Comparison of ENCODE assay signal across 23 mouse cellular contexts in the genomic region with DNA sequence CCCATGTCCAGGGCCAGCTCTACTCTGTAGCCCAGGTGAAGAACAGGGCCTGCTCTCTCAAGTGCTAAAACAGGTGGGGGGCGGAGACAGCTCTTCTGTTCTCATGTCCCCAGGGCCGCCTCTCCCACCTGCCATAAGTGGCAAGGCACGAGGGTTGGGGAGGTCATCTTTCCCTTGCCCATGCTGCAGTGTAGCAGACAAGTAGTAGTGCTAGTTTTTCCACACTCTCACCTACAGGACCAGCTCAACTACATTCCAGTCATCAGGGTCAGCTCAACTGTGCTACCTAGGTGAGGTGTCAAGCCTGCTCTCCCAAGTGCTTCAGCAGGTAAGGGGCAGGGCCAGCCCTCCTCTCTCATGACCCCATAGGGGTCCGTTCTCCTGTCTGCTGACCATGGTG.
DNase-seq lines count a peak whose midpoint lies in the region; ATAC-seq lines count a peak whose summit lies in the region.
"Had no signal": no experiment of that assay in that cellular context is flagged by ENCODE, and none has a peak within 500 bp of the region (broad histone marks: within the 10 kb centered on the region; RNA-seq: fewer than 3 reads in every experiment).

No protein-coding gene starts in this region.

- H3K27ac ChIP-seq in kidney, embryonic 16.5 days (ENCODE audit: low read length) = no peak overlapping the region
- no peak overlapping the region for H3K27ac ChIP-seq in midbrain, embryonic 11.5 days (ENCODE audit: low read depth, low read length)
- no peak overlapping the region for H3K27ac ChIP-seq in midbrain, embryonic 13.5 days
- H3K27ac ChIP-seq in embryonic facial prominence, embryonic 10.5 days (replicated peaks) = no peak overlapping the region
- no peak overlapping the region for H3K27ac ChIP-seq in embryonic facial prominence, embryonic 15.5 days (replicated peaks)
- H3K27ac ChIP-seq: gastrocnemius, adult 2 months; kidney, postnatal 0 days; limb, embryonic 15.5 days; liver, embryonic 14.5 days; midbrain, embryonic 10.5 days; neural tube, embryonic 13.5 days had no signal

- DNase-seq in kidney, adult 11 months = no peak
- DNase-seq in midbrain, embryonic 11.5 days (ENCODE audit: low spot score, missing footprints) = peak; percentile 6
- peak; percentile 12 for DNase-seq in embryonic facial prominence, embryonic 10.5 days (ENCODE audit: low spot score)
- no peak for DNase-seq in layer of hippocampus, postnatal 36 days
- no peak for DNase-seq in adrenal gland, postnatal 10 days
- DNase-seq: adrenal gland, postnatal 36 days; cerebellum, postnatal 10 days; gastrocnemius, adult 2 months; kidney, adult 18-20 months; layer of hippocampus, adult 9-11 months; left cerebral cortex, postnatal 4 days; lung, postnatal 10 days; thymus, adult 18-20 months; thymus, postnatal 36 days had no signal

- H3K9me3 ChIP-seq in kidney, embryonic 16.5 days (ENCODE audit: low read length) = no peaks in the 10 kb centered on the region
- no peaks in the 10 kb centered on the region for H3K9me3 ChIP-seq in midbrain, embryonic 11.5 days (ENCODE audit: control insufficient read depth, low read length)
- H3K9me3 ChIP-seq in midbrain, embryonic 13.5 days = no peaks in the 10 kb centered on the region
- no peaks in the 10 kb centered on the region for H3K9me3 ChIP-seq in embryonic facial prominence, embryonic 10.5 days
- H3K9me3 ChIP-seq in embryonic facial prominence, embryonic 15.5 days (replicated peaks) = no peaks in the 10 kb centered on the region
- H3K9me3 ChIP-seq: limb, embryonic 15.5 days; midbrain, embryonic 10.5 days; neural tube, embryonic 13.5 days had no signal

- H3K9ac ChIP-seq in kidney, embryonic 16.5 days (replicated peaks; ENCODE audit: low read length) = no peak overlapping the region
- H3K9ac ChIP-seq in midbrain, embryonic 11.5 days (ENCODE audit: low read length) = no peak overlapping the region
- H3K9ac ChIP-seq in midbrain, embryonic 13.5 days (replicated peaks) = no peak overlapping the region
- no peak overlapping the region for H3K9ac ChIP-seq in embryonic facial prominence, embryonic 15.5 days
- H3K9ac ChIP-seq: limb, embryonic 15.5 days; liver, embryonic 14.5 days; neural tube, embryonic 13.5 days had no signal

- 0 out of 2 replicates have a peak, but pooled peaks have one; percentile 27 for ATAC-seq in kidney, embryonic 16.5 days (ENCODE audit: low FRiP score, low TSS enrichment)
- ATAC-seq in midbrain, embryonic 11.5 days (ENCODE audit: low FRiP score) = no peak
- no peak; the same call in 1 of the 2 replicates for ATAC-seq in midbrain, embryonic 13.5 days
- 0 out of 2 replicates have a peak, but pooled peaks have one; percentile 43 for ATAC-seq in embryonic facial prominence, embryonic 15.5 days (ENCODE audit: insufficient number of reproducible peaks, low FRiP score, low TSS enrichment, low read depth)
- ATAC-seq: forebrain, embryonic 14.5 days had no signal

- H3K36me3 ChIP-seq in kidney, embryonic 16.5 days (ENCODE audit: insufficient read depth, low read length) = no peaks in the 10 kb centered on the region
- no peaks in the 10 kb centered on the region for H3K36me3 ChIP-seq in midbrain, embryonic 11.5 days (ENCODE audit: control insufficient read depth, insufficient read depth, low read length)
- no peaks in the 10 kb centered on the region for H3K36me3 ChIP-seq in midbrain, embryonic 13.5 days
- no peaks in the 10 kb centered on the region for H3K36me3 ChIP-seq in embryonic facial prominence, embryonic 10.5 days (replicated peaks)
- H3K36me3 ChIP-seq in embryonic facial prominence, embryonic 15.5 days = no peaks in the 10 kb centered on the region
- H3K36me3 ChIP-seq: limb, embryonic 15.5 days; midbrain, embryonic 10.5 days; neural tube, embryonic 13.5 days had no signal

- H3K27me3 ChIP-seq in kidney, embryonic 16.5 days (ENCODE audit: insufficient read depth, low read length) = no peaks in the 10 kb centered on the region
- no peaks in the 10 kb centered on the region for H3K27me3 ChIP-seq in midbrain, embryonic 11.5 days (ENCODE audit: control insufficient read depth, insufficient read depth, low read length)
- no peaks in the 10 kb centered on the region for H3K27me3 ChIP-seq in midbrain, embryonic 13.5 days
- no peaks in the 10 kb centered on the region for H3K27me3 ChIP-seq in embryonic facial prominence, embryonic 10.5 days (replicated peaks; ENCODE audit: low read depth, poor library complexity, severe bottlenecking)
- no peaks in the 10 kb centered on the region for H3K27me3 ChIP-seq in embryonic facial prominence, embryonic 15.5 days
- H3K27me3 ChIP-seq: limb, embryonic 15.5 days; neural tube, embryonic 13.5 days had no signal

- H3K4me3 ChIP-seq in kidney, embryonic 16.5 days (ENCODE audit: low read length) = no peak overlapping the region
- no peak overlapping the region for H3K4me3 ChIP-seq in midbrain, embryonic 11.5 days (ENCODE audit: low read depth, low read length)
- H3K4me3 ChIP-seq in midbrain, embryonic 13.5 days (replicated peaks) = no peak overlapping the region
- no peak overlapping the region for H3K4me3 ChIP-seq in embryonic facial prominence, embryonic 10.5 days
- no peak overlapping the region for H3K4me3 ChIP-seq in embryonic facial prominence, embryonic 15.5 days (replicated peaks)
- H3K4me3 ChIP-seq: gastrocnemius, adult 2 months; limb, embryonic 15.5 days; midbrain, embryonic 10.5 days; neural tube, embryonic 13.5 days had no signal

- H3K4me2 ChIP-seq in kidney, embryonic 16.5 days (replicated peaks; ENCODE audit: low read depth, low read length) = no peak overlapping the region
- H3K4me2 ChIP-seq in midbrain, embryonic 11.5 days = no peak overlapping the region
- no peak overlapping the region for H3K4me2 ChIP-seq in midbrain, embryonic 13.5 days (replicated peaks)
- no peak overlapping the region for H3K4me2 ChIP-seq in embryonic facial prominence, embryonic 15.5 days (replicated peaks)
- H3K4me2 ChIP-seq: limb, embryonic 15.5 days; neural tube, embryonic 13.5 days had no signal

- H3K4me1 ChIP-seq in kidney, embryonic 16.5 days (ENCODE audit: insufficient read depth, low read length) = no peaks in the 10 kb centered on the region
- no peaks in the 10 kb centered on the region for H3K4me1 ChIP-seq in midbrain, embryonic 11.5 days (ENCODE audit: control insufficient read depth, insufficient read depth, low read length)
- peaks cover 5% of the 10 kb centered on the region; the same call in 1 of the 2 replicates for H3K4me1 ChIP-seq in midbrain, embryonic 13.5 days (replicated peaks)
- H3K4me1 ChIP-seq in embryonic facial prominence, embryonic 10.5 days = no peaks in the 10 kb centered on the region
- H3K4me1 ChIP-seq in embryonic facial prominence, embryonic 15.5 days = no peaks in the 10 kb centered on the region
- H3K4me1 ChIP-seq: limb, embryonic 15.5 days; midbrain, embryonic 10.5 days had no signal

- WGBS in kidney, embryonic 16.5 days = 86% methylated on average over 4 of the region's 4 CpGs
- WGBS in midbrain, embryonic 11.5 days = 81% methylated on average over 4 of the region's 4 CpGs
- 89% methylated on average over 4 of the region's 4 CpGs for WGBS in midbrain, embryonic 13.5 days
- WGBS in embryonic facial prominence, embryonic 10.5 days = 73% methylated on average over 4 of the region's 4 CpGs
- WGBS in embryonic facial prominence, embryonic 15.5 days = 65% methylated on average over 4 of the region's 4 CpGs

Comparison
In these comparisons a context has a peak if more than half of its experiments do, and no peak if none do; other contexts are left out.
1. ATAC-seq: peak in kidney, embryonic 16.5 days (single experiment) and embryonic facial prominence, embryonic 15.5 days (single experiment); none in midbrain, embryonic 11.5 days (single experiment) and midbrain, embryonic 13.5 days (single experiment).
2. DNase-seq: peak in midbrain, embryonic 11.5 days (single experiment) and embryonic facial prominence, embryonic 10.5 days (single experiment); none in kidney, adult 11 months (single experiment), layer of hippocampus, postnatal 36 days (0 of 2) and adrenal gland, postnatal 10 days (single experiment).